Mouse (Mus musculus): ENCODE results near the gene Cacna1h. TPM values are rescaled to one million over a fixed set of nuclear protein-coding genes. Genes with fewer than 3 reads are reported as not detected.

Cacna1h gene
- polyA plus RNA-seq (2012; rRNA removed; ENCODE audit: low replicate concordance), result 20.3 and 29.6 TPM in 2 replicates

GRCm38 (mm10) chr17:25433617-25434606 lies at the start of gene Cacna1h:
Gene Cacna1h (minus strand): TSS chr17:25433783.

GRCm38 (mm10) chr17:25454272-25454671 lies 20.7 kb upstream of the Cacna1h start, which contains the start of gene Tekt4:
Gene Tekt4 (plus strand): TSS chr17:25454615.

GRCm38 (mm10) chr17:25368973-25369372 lies 64.6 kb downstream of the Cacna1h start, which contains the start of gene Tpsg1:
Gene Tpsg1 (plus strand): TSS chr17:25369273.

GRCm38 (mm10) chr17:25366005-25366404 lies 67.6 kb downstream of the Cacna1h start, which contains the start of gene Tpsb2:
Gene Tpsb2 (plus strand): TSS chr17:25366305.

GRCm38 (mm10) chr17:25345462-25345861 lies 88.1 kb downstream of the Cacna1h start, which contains the start of gene Tpsab1:
Gene Tpsab1 (minus strand): TSS chr17:25345562.

Other genes with a start within 250 kb of the Cacna1h start
- gene BC003965, start 249.2 kb downstream of the Cacna1h start, polyA plus RNA-seq (2012; rRNA removed; ENCODE audit: low replicate concordance), result 9.4 and 18.4 TPM in 2 replicates
- 11.9 and 17.4 TPM in 2 replicates for gene Unkl, start 245.4 kb downstream of the Cacna1h start, polyA plus RNA-seq (2012; rRNA removed; ENCODE audit: low replicate concordance)
- gene Gnptg, start 193.7 kb downstream of the Cacna1h start, polyA plus RNA-seq (2012; rRNA removed; ENCODE audit: low replicate concordance), result 25.9 and 27.6 TPM in 2 replicates
- gene Tsr3, start 193.6 kb downstream of the Cacna1h start, polyA plus RNA-seq (2012; rRNA removed; ENCODE audit: low replicate concordance), result 11.0 and 13.7 TPM in 2 replicates
- gene Baiap3, start 177.4 kb downstream of the Cacna1h start, polyA plus RNA-seq (2012; rRNA removed; ENCODE audit: low replicate concordance), result 19.8 and 28.1 TPM in 2 replicates
- 52.6 and 73.8 TPM in 2 replicates for gene Ube2i, start 159.2 kb downstream of the Cacna1h start, polyA plus RNA-seq (2012; rRNA removed; ENCODE audit: low replicate concordance)
- not detected in 2 replicates for gene Prss34, start 135.4 kb downstream of the Cacna1h start, polyA plus RNA-seq (2012; rRNA removed; ENCODE audit: low replicate concordance)
- gene Prss28, start 125.1 kb downstream of the Cacna1h start, polyA plus RNA-seq (2012; rRNA removed; ENCODE audit: low replicate concordance), result 0.34 TPM in 1 of 2 replicates, not detected in the other
- gene Prss29, start 115.1 kb downstream of the Cacna1h start, polyA plus RNA-seq (2012; rRNA removed; ENCODE audit: low replicate concordance), result not detected in 2 replicates
- not detected in 2 replicates for gene Tpsab1, start 88.2 kb downstream of the Cacna1h start, polyA plus RNA-seq (2012; rRNA removed; ENCODE audit: low replicate concordance)
- gene Tpsb2, start 67.5 kb downstream of the Cacna1h start, polyA plus RNA-seq (2012; rRNA removed; ENCODE audit: low replicate concordance), result 0.74 and 2.4 TPM in 2 replicates
- gene Tpsg1, start 64.5 kb downstream of the Cacna1h start, polyA plus RNA-seq (2012; rRNA removed; ENCODE audit: low replicate concordance), result 32.4 and 59.2 TPM in 2 replicates
- 0.13 and 0.19 TPM in 2 replicates for gene Tekt4, start 20.8 kb upstream of the Cacna1h start, polyA plus RNA-seq (2012; rRNA removed; ENCODE audit: low replicate concordance)
- 0.33 and 0.70 TPM in 2 replicates for gene Sstr5, start 63.5 kb upstream of the Cacna1h start, polyA plus RNA-seq (2012; rRNA removed; ENCODE audit: low replicate concordance)
- gene Sox8, start 136.9 kb upstream of the Cacna1h start, polyA plus RNA-seq (2012; rRNA removed; ENCODE audit: low replicate concordance), result 0.35 and 0.44 TPM in 2 replicates
- 12.1 and 16.5 TPM in 2 replicates for gene Lmf1, start 145.3 kb upstream of the Cacna1h start, polyA plus RNA-seq (2012; rRNA removed; ENCODE audit: low replicate concordance)

Measured in duodenum, adult 2 months (tissue).